Mouse (Mus musculus): Measurements from ENCODE around the gene Cyp46a1. TPM values are rescaled to one million over a fixed set of nuclear protein-coding genes. Genes with fewer than 3 reads are reported as not detected.

Cyp46a1 gene
- polyA plus RNA-seq, 1 experiment = 1.6 TPM

DNA sequence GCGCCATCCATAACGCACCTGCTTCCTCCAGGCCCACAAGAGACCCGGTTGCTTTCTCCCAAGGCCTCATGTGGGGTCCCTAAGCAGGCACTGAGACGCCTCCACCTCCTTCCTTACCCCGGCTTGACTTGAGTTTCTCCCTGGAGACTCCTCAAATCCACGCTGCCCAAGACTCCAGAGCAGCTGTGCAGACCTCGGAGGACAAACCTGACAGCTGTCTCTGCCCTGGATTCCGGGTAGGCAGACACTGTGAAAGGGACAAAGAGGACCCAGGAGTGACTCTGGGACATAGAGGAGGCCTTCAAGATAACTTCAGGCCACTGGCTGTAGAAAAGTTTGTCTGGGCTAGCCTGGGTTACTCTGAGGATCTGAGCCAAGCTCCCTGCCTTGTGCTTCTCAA, 40.5 kb downstream of the Cyp46a1 start:
- Histone ChIP-seq H3K4me3 (no peak overlapping the region), H3K36me3 (ENCODE audit: control insufficient read depth, insufficient read depth) (no peaks in the 10 kb centered on the region), H3ac (ENCODE audit: control insufficient read depth, insufficient read length) (no peak overlapping the region), H3K79me2 (ENCODE audit: control insufficient read depth, insufficient read depth) (peaks cover 4% of the 10 kb centered on the region), H3K4me2 (ENCODE audit: low read depth) (no peak overlapping the region), H3K27me3 (ENCODE audit: control insufficient read depth, insufficient read depth, insufficient read length) (no peaks in the 10 kb centered on the region)
- TF ChIP-seq CEBPB (IDR thresholded peaks at IDR 0.05; ENCODE audit: insufficient read depth, poor library complexity, severe bottlenecking) = no peak
- TF ChIP-seq POLR2AphosphoS2 (IDR thresholded peaks at IDR 0.05; ENCODE audit: insufficient read length, low read depth) = no peak
- TF ChIP-seq MYOG (IDR thresholded peaks at IDR 0.05; ENCODE audit: control insufficient read depth in 1 of 3, insufficient read depth in 1 of 3, insufficient read length in 2 of 3, low read depth in 2 of 3) = peak in 2 of 3 experiments; percentile 61 to 82
- TF ChIP-seq E2F4 (IDR thresholded peaks at IDR 0.05; ENCODE audit: insufficient read depth) = no peak
- TF ChIP-seq SRF (IDR thresholded peaks at IDR 0.05; ENCODE audit: control insufficient read depth, insufficient read length, low read depth) = no peak
- peak in 2 of 3 experiments; percentile 55 to 69 for TF ChIP-seq MYOD1 (IDR thresholded peaks at IDR 0.05; ENCODE audit: control insufficient read depth in 1 of 3, insufficient read length in 2 of 3, low read depth in 2 of 3)
- TF ChIP-seq TCF12 (IDR thresholded peaks at IDR 0.05; ENCODE audit: insufficient read depth, poor library complexity, severe bottlenecking) = peak; percentile 12
- no peak for TF ChIP-seq POLR2A (IDR thresholded peaks at IDR 0.05; ENCODE audit: insufficient read length, low read depth)

DNA sequence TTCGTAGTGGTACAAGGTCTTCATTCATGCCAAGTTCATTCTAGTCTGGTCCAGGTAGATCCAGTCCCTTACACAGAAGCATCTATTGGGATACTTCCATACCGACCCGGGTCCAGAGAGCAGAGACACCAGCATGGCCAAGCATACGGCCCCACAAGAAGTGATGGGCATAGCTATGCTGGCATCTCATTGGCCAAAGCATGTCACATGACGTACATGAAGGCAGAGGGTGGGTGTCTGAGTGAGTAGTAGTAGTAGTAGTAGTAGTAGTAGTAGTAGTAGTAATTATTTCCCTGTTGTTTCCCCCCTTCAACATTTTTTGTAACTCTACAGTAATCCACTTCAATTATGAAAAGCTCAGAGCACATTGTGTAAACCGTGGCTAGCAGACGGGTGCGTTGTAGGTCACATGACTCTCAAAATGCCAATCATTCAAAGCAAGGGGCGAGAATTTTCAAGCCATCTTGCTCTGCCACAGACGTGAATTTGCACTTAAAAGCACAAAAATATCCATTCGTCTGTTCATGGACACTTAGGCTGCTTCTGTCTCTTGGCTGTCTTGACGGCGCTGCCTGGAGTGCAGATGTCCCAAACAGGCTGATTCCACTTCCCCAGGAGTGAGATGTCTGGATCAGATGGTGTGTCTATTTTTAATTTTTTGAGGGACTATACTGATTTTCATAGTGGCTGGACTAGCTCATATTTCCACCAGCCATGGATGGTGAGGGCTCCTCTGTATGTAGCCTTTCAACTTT, 44.4 kb downstream of the Cyp46a1 start:
- no peak overlapping the region for H3K4me2 ChIP-seq (ENCODE audit: low read depth)
- H3K79me2 ChIP-seq (ENCODE audit: control insufficient read depth, insufficient read depth) = peaks cover 4% of the 10 kb centered on the region
- TF ChIP-seq CEBPB (IDR thresholded peaks at IDR 0.05; ENCODE audit: insufficient read depth, poor library complexity, severe bottlenecking) (no peak), POLR2AphosphoS2 (IDR thresholded peaks at IDR 0.05; ENCODE audit: insufficient read length, low read depth) (no peak), USF1 (IDR thresholded peaks at IDR 0.05; ENCODE audit: low read depth) (no peak), MAX (IDR thresholded peaks at IDR 0.05; ENCODE audit: low read depth) (no peak)
- H3ac ChIP-seq (ENCODE audit: control insufficient read depth, insufficient read length) = no peak overlapping the region
- no peaks in the 10 kb centered on the region for H3K27me3 ChIP-seq (ENCODE audit: control insufficient read depth, insufficient read depth, insufficient read length)
- H3K4me3 ChIP-seq = no peak overlapping the region
- H3K36me3 ChIP-seq (ENCODE audit: control insufficient read depth, insufficient read depth) = no peaks in the 10 kb centered on the region

DNA sequence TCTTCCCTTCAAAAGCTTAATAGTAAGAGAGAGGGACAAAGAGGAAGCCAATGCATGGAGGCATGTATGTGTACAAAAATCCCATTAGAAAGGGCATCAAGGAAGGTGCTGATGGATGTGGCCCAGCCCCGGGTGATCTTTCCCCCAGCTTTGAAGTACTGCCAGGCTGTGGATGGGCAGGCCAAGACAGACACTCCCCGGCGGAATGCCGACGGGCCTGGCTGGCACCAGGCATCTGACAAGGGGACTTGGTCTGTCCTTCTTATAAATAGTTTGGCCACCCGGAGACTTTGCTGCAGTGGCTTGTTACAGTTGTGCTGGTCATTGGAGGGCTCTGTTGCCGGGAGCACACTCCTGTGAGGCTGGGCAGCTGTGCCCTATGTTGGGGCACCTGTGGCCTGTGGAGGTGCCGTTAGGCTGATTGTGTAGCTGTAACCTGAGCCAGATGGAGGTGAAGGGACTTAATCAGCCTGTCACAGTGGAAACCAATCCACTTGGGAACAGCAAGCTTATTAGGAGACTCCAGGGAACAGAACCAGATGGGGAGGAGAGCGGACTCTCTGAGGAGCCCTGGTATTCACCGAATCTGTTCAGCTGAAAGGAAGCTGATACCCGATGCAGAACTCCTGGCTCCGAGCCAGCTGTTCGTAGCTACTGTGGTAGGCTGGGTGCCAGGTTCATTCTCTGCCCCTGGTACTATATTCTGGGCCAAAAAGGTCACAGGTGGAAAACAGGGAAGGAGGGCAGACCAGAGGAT, 52.5 kb downstream of the Cyp46a1 start:
- no peak overlapping the region for H3ac ChIP-seq (ENCODE audit: control insufficient read depth, insufficient read length)
- H3K4me2 ChIP-seq (ENCODE audit: low read depth) = no peak overlapping the region
- no peaks in the 10 kb centered on the region for H3K36me3 ChIP-seq (ENCODE audit: control insufficient read depth, insufficient read depth)
- H3K27me3 ChIP-seq (ENCODE audit: control insufficient read depth, insufficient read depth, insufficient read length) = no peaks in the 10 kb centered on the region
- no peak overlapping the region for H3K4me3 ChIP-seq
- no peaks in the 10 kb centered on the region for H3K79me2 ChIP-seq (ENCODE audit: control insufficient read depth, insufficient read depth)
- TF ChIP-seq MYOD1 (IDR thresholded peaks at IDR 0.05; ENCODE audit: control insufficient read depth in 1 of 3, insufficient read length in 2 of 3, low read depth in 2 of 3) (no peak), REST (IDR thresholded peaks at IDR 0.05; ENCODE audit: insufficient read depth, insufficient read length) (no peak), SRF (IDR thresholded peaks at IDR 0.05; ENCODE audit: control insufficient read depth, insufficient read length, low read depth) (no peak), MAX (IDR thresholded peaks at IDR 0.05; ENCODE audit: low read depth) (no peak), MYOG (IDR thresholded peaks at IDR 0.05; ENCODE audit: control insufficient read depth in 1 of 3, insufficient read depth in 1 of 3, insufficient read length in 2 of 3, low read depth in 2 of 3) (no peak), TCF12 (IDR thresholded peaks at IDR 0.05; ENCODE audit: insufficient read depth, poor library complexity, severe bottlenecking) (no peak), POLR2A (IDR thresholded peaks at IDR 0.05; ENCODE audit: insufficient read length, low read depth) (no peak)

DNA sequence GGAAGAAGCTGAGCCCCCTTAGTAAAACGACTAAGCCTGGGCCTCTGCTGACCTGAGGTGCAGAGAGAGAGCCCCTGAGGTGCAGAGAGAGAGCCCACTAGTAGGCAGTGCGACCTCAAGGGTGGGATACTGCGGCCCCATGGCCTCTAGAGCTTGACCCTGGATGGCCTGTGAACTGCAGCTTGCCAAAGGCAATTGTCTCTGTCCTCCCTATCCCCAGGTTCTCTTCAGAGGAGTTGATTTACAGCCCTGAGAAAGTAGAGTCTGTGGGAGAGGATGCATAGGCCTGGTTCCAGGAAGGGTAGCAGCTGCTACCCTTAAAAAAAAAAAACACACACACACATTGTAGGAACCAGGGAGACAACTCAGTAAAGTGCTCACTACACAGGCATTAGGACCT, 55.5 kb downstream of the Cyp46a1 start:
- TF ChIP-seq MYOD1 (IDR thresholded peaks at IDR 0.05; ENCODE audit: control insufficient read depth in 1 of 3, insufficient read length in 2 of 3, low read depth in 2 of 3) = peak in 1 of 3 experiments; percentile 3
- no peak for TF ChIP-seq SRF (IDR thresholded peaks at IDR 0.05; ENCODE audit: control insufficient read depth, insufficient read length, low read depth)
- Histone ChIP-seq H3K36me3 (ENCODE audit: control insufficient read depth, insufficient read depth) (no peaks in the 10 kb centered on the region), H3K4me2 (ENCODE audit: low read depth) (peak overlapping the region; percentile 8), H3K4me3 (no peak overlapping the region), H3K27me3 (ENCODE audit: control insufficient read depth, insufficient read depth, insufficient read length) (no peaks in the 10 kb centered on the region), H3ac (ENCODE audit: control insufficient read depth, insufficient read length) (no peak overlapping the region), H3K79me2 (ENCODE audit: control insufficient read depth, insufficient read depth) (no peaks in the 10 kb centered on the region)

DNA sequence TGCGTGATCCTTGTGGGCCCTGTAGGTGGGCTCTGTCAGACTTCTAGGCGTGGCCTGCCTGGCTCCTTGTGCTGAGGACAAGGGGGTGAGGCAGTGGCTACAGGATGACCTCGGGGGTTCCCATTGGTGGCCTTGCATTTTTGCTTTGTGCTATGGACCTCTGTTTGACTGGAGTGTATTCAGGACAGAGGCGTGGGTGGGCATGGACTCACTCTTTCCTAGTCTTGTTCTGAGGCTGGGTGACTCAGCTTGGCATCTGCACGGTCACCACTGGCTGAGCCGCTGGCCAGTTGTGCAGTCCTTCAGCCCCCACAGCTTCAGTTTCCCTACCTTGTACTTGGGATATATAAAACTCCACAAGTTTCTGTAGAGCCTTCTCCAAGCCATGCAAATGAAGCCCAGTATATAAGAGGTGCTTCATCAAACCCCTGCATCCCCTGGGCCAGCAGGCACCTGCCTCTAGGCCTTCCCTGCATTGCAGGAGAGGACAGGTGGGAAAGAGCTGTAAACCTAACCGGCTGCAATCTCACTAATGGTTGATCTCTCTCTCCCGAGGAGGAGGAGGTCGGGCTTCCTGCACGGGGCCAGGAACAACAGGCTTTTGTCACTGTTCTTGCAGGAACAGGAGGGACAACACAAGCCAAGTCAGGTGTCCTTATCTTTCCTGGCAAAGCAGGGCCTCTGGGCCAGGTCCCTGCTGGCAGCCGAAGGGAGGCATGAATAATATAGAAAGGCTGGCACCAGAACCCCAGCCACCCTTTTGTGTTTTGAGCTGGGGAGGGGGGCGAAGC, 58.3 kb downstream of the Cyp46a1 start:
- H3ac ChIP-seq (ENCODE audit: control insufficient read depth, insufficient read length) = no peak overlapping the region
- no peaks in the 10 kb centered on the region for H3K79me2 ChIP-seq (ENCODE audit: control insufficient read depth, insufficient read depth)
- H3K36me3 ChIP-seq (ENCODE audit: control insufficient read depth, insufficient read depth) = no peaks in the 10 kb centered on the region
- H3K4me2 ChIP-seq (ENCODE audit: low read depth) = peak overlapping the region; percentile 79
- H3K4me3 ChIP-seq = no peak overlapping the region
- no peaks in the 10 kb centered on the region for H3K27me3 ChIP-seq (ENCODE audit: control insufficient read depth, insufficient read depth, insufficient read length)
- TF ChIP-seq MYOD1 (IDR thresholded peaks at IDR 0.05; ENCODE audit: control insufficient read depth in 1 of 3, insufficient read length in 2 of 3, low read depth in 2 of 3) = peak in 1 of 3 experiments; percentile 35
- no peak for TF ChIP-seq TCF12 (IDR thresholded peaks at IDR 0.05; ENCODE audit: insufficient read depth, poor library complexity, severe bottlenecking)
- peak; percentile 6 for TF ChIP-seq SRF (IDR thresholded peaks at IDR 0.05; ENCODE audit: control insufficient read depth, insufficient read length, low read depth)
- TF ChIP-seq MAX (IDR thresholded peaks at IDR 0.05; ENCODE audit: low read depth) = no peak
- TF ChIP-seq POLR2AphosphoS2 (IDR thresholded peaks at IDR 0.05; ENCODE audit: insufficient read length, low read depth) = no peak

Data from myocyte (in vitro differentiated cells).